Mouse (Mus musculus) lung, postnatal 14 days (tissue): ENCODE measurements around the gene Tmem268.
A peak's percentile ranks its signal among the peaks of the same experiment; 100 is the strongest.

ENCODE experiments used
- DNase-seq: peaks from one replicate; pipeline ENCODE4 v3.0.0; 2021

Tmem268 gene

DNA sequence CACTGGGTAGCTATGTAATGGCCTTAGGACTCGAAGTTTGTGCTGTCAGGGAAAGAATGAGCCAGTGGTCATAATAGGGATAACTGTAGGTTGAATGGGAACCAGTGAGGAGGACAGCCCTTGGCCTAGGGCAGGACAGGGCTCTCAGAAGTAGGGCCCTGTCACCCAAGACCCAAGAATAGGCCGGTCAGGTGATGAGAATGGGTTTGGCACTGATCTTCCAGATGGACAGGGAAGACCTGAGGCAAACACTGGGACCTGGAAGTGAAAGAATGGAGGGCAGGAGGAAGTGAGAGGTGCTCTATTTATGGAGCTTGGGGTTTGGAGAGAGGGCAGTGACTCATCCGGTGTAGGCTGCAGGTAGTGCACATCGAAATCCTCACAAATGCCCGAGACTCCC, 1.9 kb upstream of the Tmem268 start:
- no peak for DNase-seq

DNA sequence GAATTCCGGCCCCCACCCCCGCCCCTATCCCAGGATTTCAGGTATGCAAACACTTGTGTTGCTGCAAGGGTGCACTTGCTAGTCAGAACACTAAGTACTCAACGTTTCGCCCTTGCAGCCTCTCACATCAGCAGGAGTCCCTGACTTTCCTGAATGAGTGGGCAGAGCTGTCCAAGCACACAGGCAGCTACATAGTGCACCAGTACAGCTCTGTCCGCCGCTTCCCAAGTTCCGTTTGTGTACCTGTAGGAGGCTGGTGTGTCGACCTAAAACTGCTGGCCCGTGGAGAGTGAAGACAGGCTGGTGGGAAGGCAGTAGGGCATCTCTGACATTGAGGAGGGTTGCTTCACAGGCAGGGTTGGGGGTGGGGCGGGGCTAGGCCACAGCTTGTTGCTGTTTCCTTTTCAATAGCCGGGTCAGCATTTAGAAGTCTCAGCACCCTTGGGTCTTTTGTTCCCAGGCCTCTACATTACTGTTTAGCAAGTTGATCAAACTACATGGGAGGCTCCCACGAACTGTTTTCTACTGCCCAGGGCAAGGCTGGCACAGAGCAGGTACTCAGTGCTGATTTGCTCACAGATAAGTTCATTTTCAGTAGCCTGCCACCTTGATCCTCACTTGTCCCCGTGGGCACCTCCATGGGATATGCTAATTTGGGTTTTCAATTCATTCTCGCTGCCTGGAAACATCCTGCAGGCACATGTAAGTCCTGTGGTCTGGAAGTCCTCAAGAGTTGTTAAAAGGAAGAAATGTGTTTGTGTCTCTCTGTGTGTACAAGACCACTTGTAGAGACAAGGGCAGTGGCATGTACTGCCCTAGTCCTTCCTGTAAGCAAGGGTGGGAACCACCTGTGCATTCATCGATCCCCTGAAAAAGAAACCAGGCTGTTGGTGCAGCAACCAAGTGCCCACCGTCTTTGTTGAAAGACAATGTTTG, 1.2 kb upstream of the Tmem268 start:
- no peak for DNase-seq

DNA sequence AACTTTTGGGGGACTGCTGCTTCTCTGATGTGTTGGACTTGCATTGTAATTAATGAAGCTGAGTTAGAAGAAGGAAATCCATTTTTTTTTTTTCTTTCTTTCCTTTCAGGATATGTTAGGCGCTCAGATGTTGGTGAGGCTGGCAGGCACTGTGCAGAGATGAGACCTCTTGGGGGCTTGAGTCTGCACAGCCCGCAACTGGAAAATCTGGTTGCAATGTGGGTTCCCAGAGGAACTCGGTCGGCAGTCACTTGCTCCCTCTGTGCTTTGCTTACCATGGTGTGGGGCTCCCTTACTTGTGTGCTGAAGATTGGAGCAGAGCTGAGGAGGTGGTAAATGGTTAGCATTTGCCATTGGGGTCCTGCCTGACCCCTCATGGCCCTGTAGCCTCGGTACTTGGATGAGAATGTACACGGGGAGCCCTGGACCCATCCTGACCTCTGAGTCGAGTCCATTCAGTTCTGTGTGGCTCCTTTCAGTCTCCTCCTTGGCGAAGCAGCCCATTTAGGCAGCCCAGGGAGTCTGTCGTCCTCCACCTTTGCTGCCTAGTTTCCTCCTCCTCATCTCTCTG, 631 bp downstream of the Tmem268 start:
- no peak for DNase-seq

DNA sequence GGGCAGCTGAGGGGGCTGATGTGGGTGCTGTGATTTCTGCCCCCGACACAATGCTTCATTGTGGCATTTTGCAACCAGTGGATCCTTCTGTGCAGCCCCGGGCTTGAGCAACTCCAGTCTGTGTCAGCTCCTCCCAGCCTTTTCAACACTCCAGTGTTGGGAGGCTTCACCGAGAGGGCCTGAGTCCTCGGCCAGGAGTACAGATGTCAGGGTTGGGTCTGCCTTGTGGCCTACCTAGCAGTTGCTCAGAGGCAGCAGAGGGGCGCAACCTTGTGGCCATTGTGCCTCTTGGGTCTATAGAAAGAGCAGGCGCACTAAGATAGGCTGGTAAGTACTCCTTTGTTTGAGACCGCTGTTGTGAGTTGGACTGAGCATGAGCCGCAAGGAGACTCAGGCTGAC, 1.5 kb downstream of the Tmem268 start:
- DNase-seq, result peak; percentile 40

DNA sequence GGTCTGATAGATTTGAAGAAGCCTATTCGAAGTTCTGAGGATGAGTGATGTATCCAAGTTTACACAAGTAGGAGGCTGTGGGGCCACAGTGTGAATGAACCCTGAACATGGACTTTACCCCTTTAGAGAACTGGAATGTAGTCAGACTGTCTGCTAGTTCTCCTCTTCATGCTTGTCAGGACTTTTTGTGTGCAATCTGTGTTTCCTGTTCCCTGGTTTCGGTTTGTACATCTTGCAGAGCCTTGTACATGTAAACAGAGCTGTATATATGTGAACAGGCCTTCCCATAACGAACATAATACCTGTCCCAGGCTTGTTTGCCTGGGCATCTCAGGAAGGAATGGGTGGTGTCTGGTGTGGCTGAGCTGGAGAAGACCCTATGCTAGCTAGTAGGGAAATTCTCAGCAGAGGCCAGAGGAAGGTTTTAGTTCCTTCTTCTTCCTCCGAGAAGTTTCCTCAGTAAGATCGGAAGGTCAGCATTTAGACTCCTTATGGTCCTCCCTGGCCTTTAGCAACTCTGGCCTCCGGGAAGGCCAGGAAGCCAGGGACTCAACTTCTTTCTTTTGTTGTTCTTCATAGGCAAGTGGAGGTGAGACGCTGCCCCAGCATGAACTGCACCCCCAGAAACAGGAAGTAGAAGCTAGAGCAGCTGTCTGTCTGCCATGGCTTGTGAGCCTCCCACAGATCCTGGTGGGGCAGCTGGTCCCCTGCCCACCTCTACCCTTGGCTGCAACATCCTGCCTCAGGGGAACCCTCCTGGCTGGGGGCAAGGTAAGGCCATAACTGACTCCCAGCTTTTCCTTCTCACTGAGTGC, 3.5 kb downstream of the Tmem268 start:
- no peak for DNase-seq

DNA sequence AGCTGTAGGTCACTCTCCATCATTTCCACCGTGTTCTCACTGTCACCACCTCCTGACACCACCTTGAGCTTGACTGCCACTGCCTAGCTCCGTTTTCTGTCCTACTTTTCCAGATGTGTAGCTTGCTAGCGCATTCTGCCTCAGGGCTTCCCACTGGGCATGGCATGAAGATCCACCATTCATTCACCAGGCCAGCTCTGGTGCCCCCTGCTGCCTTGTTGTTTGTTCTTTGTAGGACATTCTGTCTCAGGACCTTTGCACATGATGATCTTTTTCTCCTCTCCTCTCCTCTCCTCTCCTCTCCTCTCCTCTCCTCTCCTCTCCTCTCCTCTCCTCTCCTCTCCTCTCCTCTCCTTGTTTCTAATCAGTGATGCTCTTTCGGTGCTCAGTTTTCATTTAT, 4.2 kb downstream of the Tmem268 start:
- DNase-seq, result no peak

DNA sequence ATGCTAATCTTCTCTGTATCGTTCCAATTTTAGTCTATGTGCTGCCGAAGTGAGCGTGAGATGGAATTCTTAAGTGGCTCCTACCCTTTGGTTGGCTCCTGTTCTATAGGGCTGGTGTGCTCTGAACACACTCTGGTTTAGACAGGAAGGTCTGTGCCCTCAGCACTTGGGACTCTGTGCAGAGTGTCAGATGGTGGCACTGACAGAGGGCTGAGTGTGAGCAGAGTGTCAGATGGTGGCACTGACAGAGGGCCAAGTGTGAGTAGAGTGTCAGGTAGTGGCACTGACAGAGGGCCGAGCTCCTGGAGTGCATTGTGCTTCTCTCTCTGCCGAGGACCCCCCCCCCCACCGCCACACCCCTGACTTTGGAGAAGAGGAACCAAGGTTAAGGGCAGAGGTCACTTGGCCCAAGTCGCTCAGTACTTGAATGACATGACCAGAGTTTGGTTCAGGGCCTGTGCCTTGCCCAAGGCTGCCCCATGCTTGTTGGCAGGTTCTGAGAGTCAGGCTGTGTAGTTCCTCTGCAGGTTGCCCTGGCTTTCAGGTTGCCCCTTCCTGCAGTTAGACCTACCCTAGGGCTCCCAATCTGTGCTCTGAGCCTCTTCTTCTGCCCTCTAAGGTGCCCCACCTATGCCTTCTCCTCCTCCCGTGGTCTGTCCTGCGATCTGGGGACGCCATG, 9.3 kb downstream of the Tmem268 start:
- DNase-seq, result no peak

DNA sequence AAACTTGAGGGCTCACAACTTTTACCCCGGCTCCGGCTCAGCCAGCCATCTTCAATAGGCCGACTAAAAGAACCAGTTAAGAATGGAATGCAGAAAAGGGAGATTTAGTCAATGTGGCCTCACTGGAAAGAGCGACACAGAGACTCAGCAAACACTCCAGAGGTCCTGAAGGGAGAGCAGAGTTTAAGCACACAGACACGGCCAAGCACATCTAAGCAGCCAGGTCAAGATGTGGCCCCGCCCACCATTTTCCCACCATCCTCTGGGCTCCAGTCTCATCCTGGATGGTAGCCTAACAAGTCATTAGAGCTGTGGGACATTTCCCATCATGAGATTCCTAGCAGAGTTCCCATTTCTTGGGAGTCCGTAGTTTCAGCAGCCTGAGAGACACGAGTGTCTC, 10.7 kb downstream of the Tmem268 start:
- no peak for DNase-seq

DNA sequence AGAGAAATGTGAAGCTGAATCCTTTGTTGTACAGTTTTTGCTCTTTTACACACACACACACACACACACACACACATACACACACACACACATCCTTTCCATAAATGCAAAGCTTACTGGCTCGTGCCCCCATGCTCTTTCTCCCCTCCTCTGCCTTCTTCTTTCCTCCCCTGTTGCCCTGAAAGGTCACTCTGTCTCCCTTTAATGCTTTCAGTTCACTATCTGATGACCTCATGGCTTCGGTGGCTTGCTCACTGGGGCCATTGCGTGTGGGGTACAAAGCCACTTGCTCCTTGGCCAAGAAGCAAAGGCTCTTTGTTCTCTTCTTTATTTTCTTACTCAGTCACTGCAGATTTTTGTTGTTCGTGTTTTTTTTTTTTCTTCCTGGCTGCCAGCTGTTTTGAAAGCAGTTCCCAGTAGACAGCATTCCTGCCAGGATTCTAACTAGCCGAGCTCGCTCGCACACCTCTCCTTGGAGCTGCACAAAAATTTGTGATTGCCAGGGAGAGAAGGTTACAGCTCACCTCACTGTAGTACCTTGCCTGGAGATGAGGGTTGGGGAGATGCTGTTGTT, 11.7 kb downstream of the Tmem268 start:
- DNase-seq, result no peak

DNA sequence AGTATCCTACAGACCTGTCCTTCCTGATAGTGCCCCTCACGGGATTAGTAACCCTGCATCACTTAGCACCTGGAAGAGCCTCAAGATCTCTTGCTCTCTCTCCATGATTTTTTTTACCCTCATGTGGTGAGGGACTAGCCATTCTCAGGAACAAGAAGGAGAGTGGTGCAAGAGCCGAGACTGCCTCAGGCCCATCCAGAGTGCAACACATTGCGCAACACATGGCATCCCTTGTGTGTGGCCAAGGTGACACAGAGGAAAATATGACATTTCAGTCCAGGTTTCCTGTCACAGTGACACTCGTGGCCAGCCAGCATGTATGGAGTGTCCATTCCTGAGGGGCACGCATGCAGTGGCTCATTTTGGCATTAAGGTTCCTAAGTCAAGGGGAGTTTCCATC, 14.0 kb downstream of the Tmem268 start:
- no peak for DNase-seq

DNA sequence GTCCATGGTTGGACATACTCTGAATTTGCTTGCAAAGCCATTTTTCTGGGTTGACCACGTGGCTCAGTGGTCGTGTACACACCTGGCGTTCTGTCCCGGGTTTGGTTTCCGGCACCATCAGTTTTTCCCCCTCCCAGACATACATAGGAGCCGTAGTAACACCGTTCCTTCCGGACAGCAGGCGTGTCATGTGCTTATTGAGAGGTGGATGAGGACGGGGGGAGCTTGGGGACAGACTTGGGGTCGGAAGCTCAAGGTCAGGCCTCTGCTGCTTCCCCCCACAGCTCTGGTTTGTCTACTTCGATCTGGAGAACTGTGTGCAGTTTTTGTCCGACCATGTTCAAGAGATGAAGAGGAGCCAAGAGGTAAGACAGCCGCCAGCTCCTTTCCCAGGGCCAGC, 21.1 kb downstream of the Tmem268 start:
- DNase-seq, result no peak

DNA sequence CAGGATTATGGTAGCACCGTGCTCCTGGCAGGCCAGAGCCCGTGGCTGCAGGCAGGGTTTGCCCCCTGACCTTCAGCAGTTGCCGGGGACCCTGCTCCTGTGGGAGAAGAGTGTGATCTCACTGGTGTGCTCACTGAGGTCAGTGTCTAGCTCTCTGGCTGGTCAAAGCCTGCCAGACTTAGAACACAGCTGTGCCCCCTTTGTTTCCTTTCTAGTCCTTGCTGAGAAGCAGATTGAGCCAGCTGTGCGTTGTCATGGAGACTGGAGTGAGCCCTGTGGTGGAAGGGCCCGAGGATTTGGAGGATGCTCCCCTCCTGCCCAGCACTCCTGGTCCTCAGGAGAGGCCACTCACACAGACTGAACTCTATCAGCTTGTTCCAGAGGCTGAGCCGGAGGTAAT, 21.5 kb downstream of the Tmem268 start:
- no peak for DNase-seq

DNA sequence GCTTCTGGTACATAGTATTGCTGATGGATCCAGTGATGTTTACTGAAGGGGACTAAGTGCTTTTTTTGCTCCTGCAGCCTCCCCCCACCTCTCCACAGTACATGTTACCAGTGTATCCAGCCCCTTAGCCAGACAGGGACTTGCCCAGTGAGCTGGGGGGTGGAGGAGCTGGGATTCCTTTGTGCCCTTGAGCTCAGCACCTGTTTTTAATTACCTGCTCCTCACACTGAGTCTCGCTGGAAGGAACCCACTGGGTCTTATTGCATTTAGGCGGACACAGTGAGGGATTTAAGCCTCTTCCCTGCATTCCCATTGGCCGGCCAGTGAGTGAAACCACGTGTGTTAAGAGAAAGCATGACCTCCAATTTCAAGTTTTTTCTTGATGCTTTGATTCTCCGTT, 24.0 kb downstream of the Tmem268 start:
- no peak for DNase-seq

DNA sequence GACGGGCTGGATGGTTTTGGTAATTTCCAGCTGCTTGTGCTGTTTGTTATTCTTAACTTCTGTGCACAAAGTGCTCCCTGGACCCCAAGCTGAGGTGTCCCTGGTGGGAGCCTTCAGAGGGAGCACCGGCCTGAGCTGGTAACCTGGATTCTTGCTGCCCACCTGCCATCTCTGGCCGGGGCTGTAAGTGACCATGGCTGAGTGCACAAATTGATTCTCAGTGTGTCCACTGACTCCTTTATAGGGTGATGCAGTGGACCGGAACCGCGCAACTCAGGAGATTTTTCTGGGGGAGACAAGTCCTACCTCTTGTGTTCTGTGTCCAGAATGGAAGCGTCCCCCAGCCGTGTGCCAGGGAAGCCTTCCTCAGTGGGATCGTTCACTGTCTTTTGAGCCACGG, 26.6 kb downstream of the Tmem268 start:
- DNase-seq, result no peak

DNA sequence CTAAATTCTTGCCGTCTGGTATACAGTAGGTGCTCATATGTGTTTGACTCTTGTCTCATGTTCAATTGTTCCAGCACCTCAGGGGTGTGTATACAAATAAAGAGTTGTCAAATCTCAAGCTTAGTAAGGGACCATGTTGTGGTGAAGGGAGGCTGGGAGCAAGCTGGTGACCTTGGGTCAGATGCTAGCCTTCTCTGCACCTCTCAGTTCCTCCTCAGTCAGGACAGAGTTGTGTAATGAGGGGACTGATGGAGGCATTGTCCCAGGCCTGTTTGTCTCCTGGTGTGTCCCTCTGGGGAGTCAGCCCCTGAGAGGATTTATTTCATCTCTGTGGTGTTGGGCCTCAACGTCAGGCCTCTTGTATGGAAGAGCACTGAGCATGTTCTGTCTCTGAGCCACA, 27.7 kb downstream of the Tmem268 start:
- DNase-seq, result no peak

DNA sequence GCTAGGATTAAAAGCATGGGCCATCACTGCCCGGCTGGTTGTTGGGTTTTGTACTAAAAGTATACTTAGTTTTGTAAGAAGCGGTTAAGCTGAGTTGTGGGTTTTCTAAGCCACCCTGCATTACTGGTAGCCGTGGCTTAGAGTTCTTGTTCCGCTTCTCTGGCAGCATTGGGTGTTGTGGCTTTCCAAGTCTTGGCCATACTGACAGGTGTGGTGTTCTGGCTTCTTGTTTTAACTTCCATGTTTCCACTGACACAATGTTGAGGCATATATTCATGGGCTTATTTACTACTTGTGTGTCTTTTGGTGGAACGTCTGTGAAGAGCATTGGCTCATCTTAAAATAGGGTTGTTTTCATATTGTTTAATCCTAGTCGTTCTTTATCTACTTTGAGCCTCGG, 31.4 kb downstream of the Tmem268 start:
- DNase-seq, result no peak

DNA sequence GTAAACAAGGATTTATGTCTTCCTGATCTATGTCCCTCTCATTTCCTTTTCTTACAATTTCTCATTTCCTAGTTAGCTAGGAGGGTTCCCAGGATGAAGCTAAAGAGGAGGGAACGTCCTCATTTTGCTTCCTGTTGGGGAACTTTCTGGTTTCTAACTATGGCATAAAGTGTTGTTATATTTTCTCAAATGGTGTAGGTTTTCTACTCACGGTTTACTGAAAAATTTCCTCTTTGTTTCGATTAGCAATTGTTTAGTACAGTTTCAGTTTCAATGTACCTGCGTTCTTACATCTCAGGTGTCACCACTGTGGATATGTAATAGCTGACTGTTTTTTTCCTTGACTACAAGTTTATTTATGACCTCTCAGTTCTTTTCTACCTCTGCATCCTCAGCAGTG, 32.0 kb downstream of the Tmem268 start:
- DNase-seq, result no peak

DNA sequence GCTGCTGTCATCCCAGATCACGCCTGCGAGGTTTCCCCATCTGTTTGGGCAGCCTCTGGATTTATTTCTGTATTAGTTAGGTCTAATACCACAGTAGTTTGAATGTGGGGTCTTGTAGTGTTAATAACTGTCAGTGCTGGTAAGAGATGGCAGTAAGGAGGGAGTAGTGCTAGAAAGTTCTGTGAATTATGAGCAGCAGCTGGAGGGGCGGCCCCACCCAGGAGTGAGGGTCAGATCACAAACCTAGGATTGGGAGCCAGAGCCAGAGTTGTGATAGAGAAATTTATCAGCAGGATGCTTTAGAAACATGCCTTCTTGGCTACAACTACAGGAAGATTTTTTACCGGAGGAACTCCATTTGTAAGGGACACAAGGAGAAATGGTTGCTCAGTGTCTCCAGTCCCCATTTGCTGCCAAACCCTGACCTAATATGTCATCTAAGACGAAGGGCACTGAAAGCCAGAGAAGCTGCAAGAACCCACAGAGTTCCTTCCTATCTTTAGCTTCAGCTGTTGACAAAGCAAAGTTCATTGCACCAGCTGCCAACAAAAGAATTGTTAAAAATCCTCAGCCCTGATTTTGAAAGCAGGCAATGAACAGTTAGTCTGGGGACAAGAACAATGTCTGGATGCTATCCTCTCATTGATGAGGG, 36.0 kb downstream of the Tmem268 start:
- peak; percentile 11 for DNase-seq

DNA sequence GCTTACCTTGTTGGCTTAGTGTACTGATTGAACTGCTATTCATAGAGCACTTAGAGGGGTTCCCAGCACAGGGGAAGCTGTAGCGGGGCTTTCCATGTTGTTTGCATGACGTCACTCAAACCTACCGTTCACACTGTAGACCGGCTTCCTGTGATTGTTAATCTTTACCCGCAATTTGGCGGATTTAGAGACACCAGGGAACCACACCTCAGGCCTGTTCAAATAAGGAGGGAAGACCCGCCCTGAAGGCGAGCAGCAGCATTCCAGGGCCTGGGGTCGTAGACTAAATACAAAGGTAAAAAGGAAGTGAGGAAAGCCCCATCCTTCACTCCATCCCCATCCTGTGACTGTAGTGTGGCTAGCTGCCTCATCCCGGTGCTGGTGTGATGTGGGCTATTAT, 36.7 kb downstream of the Tmem268 start:
- DNase-seq, result no peak

DNA sequence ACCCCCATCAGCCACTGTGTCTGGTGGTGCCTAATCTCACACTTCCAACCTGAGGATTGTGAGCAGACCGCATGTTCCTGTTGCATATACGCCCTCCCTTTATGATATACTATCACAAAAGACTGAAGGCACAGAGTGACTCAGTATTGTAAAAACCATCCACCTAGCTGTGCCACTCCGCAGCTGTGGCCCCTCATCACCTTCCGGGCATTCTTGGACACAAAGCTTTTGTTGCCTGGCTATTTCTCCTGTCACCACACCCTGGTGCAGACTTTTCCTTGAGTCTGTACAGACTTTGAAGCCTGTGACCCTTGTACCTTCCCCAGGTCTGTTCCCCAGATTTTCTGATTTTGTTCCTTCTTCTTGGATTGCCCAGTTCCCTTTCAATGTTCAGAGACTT, 37.4 kb downstream of the Tmem268 start:
- DNase-seq, result no peak

DNA sequence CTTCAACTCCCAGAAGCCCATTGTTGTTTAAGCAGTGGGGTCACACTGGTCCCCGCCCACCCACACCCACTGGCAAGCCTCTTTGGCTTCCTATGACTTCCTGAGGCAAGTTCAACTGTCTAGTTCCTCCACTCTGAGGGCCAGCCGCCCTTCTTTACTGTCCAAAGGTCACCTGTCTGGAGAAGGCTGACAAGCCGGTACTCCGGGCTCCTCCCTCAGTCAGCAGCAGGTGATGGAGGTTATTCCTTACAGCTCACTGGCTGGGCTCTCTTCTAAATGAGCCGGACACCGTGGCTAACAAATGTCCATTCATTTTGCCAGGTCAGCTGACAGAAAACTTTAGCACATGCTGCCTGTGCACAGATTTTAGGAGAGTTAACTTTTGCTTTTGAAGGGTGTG, 42.2 kb downstream of the Tmem268 start:
- no peak for DNase-seq

DNA sequence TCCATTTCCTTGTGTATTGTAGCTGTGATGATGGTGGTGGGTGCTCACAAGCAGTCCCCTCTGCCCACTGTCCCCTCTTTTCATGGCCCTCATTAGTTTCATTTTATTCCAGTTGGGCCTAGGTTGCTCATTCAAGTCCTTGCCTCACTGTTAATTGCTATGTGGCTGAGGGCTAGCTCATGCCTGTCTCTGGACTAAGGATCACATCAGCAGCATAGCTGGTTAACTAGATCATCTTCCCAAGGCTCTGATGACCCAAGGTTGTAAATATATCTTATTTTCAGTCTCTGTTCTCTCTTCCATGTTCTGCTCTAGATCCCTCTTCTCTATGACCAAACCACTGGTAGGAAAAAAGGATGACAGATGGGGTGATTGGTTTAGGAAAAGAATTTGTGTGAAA, 42.7 kb downstream of the Tmem268 start:
- no peak for DNase-seq
